Mouse (Mus musculus) hematopoietic stem cell, adult 5-6 weeks (primary cell): Measurements from ENCODE around the gene Lpp. TPM values are rescaled to one million over a fixed set of nuclear protein-coding genes. Genes with fewer than 3 reads are reported as not detected.

Experiments
- ATAC-seq, 2 experiments: fragments of 125-278 bp in 1 of 2; replicated peaks in 1 of 2; 2 replicates each; pipeline ENCODE4 v1.8.0; 2016 to 2017; ENCODE audit warnings: inconsistent platforms in 2 of 2, mild to moderate bottlenecking in 2 of 2, moderate number of reproducible peaks in 2 of 2, low read depth in 1 of 2, moderate TSS enrichment in 1 of 2; ENCODE audit not compliant: low FRiP score in 2 of 2, poor library complexity in 2 of 2, severe bottlenecking in 2 of 2, insufficient read depth in 1 of 2, low TSS enrichment in 1 of 2
- total RNA-seq: library from RNA; stranded (forward); fragments of 172-1452, 232-1000 nt; gene quantifications from 2 replicates; pipeline ENCODE4 v1.2.3, GENCODE M21; 2017

The Lpp gene
- total RNA-seq, 1 experiment from 2014 or later: 10.6 TPM

DNA sequence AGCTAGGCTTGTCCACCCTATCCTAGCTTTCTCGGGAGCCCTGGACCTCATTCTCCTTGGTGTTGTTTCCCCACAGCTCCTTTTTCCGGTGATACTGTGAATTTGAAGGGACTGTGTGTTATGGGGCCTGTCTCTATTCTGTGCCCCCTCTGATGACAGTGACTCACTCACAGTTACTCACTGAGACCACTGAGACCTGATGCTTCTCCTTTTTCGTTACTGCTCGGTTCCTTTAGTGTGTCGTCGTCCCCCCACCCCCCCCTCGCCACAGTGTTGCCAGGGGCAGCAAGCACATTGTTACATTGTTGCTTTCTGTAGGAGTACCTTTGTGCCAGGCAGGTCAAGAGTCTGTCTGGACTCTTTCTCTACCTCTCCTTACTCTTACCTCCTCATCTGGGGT is 206.5 kb downstream of the Lpp start:
- peak; percentile 51 to 67; a peak in 3 of 4 replicates for ATAC-seq

DNA sequence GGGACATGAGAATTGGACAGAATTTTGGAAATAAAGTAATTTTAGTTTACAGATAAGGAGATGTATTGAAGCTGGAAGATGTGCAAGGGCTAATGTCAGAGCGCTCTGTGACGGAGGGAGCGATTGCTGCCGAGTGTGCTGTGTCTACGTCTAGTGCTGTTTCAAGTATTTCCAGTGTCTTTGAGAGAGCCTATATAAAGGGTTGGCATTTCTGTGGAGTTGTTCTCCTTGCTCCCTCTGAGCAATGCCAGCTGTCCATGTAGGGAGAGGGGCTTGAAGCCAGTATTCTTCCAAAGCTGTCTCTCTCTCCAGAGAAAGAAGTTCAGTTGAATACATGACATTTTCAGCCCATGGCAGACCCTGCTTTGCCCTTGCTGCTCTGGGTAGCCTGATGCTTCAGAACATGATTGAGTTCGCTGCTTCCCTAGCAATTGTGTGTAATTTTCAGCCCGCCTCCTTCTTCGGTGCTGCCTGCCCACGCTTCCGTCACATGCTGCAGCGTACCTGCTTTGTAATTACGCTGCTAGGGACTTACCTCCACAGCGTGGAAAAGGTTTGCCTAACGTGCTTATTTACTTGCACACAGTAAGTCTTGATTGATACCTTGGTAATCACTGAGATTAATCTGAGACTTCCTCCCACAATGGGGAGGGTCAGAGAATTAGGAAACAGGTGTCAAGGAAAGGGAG is 207.1 kb downstream of the Lpp start:
- ATAC-seq: no peak

DNA sequence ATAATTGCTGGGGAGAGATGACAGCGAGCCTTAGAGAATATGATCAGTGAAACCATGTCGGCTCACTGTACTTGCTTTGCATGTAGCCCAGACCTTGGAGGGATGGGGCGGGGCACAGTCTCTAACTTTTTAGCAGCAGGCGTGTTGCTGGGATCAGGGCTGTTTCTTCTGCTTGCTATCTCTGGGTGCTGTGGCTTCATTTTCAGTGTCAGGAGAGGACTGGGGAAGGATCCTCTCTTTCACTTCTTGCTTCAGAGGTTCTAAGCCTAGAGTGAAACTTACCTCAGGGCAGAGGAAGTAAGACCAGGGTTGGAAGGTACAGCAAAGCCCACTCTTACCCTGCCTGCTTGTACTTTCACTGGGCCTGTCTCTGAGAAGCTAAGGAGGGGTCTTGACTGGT is 210.0 kb downstream of the Lpp start:
- no peak for ATAC-seq

DNA sequence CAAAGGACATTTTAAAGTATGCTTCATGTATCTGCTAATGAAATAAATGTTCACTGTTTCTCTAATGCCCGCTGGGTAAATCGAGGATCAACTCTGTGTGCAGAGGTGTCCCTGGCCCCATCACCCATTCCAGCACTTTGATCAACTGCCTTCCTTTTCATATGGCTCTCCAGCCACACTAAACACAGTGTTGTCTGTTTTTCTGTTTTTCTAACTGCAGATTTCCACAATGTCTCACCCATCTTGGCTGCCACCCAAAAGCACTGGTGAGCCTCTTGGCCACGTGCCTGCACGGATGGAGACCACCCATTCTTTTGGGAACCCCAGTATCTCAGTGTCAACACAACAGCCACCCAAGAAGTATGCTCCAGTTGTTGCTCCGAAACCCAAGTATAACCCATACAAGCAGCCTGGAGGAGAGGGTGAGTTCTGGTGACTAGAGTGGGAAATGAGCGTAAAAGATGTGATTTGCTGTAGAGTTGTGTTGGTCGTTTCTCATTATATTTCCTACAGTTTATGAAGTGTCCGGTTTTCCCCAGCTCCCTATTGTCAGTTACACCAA is 214.7 kb downstream of the Lpp start:
- no peak for ATAC-seq

DNA sequence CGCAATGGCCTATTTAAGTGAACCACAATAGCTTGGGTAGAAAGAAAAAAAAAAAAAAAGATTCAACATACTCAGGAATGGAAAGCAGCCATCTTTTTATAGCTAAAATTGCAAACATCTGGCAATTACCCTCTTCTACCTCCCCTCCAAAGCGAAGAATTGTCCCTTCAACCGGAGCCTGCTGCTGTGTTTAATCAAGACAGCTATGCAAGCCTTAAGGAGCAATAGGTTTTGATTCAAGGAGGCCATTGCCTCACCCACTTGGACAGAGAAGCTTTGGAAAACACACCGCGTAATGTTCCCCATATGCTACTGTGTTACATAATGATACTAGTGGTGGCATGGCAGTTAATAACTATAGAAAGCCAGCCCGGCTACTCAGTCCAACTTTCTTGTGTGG is 226.2 kb downstream of the Lpp start:
- no peak for ATAC-seq

DNA sequence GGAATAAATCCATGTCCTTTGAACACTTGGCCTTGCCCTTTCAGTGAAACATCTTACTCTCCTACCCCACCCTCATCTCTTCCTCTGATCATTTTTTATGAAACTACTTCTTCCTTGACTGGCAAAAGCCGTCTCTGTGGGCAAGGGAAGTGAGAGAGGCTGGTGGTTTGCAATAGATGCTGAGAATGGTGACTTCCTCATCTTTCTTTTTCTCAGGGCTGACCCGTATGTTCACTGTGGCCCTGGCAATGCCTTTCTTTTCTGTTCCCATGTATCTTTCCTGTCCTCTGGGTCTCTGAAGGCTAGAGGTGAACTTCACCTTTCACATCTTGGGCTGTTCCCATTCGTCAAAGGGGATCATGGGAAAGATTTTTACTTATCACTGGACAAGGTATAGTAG is 226.7 kb downstream of the Lpp start:
- peak; percentile 75; a peak in 2 of 4 replicates for ATAC-seq

DNA sequence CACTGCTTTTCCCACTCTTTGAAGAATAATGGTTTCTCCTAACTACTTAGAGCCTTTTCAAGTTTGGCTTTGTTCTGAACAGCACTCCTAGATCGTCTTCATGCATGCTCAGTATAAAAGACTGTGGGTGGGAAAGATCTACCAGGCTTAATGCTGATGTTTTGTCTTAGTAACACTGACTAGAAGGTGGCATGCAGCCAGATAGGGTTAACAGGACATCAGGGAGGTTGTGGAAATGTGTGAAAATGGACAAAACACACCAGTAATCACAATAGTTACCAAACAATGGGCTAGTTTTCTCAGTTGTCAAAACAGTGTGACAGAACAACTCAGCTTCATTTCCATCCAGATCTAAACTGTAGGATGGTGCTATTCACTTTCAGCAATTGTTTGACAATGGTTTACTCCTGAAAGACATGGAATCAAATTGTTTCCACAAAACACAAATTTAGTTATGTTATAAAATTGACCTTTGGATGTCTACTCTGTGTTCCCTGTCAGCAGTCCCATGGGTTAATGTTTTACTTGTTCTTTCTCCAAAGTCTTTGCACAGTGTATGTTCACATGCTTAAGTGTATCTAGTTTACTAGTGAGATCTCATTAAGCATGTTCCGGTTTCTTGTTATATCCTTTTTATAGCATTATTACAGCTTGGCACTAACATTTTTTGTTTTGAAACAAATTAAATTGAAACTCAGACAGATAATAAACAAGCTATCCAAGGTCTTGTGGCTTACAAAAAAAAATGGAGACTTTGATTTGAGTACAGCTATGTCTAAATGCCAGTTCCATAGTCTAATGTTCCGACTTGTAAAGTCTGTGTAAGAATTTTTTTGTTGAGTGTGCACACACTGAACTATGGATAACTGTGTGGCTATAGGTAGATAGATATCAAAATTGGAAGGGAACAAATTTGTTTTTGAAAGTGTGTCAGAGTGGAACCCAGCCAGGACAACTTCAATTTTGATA is 229.2 kb downstream of the Lpp start:
- ATAC-seq: no peak

DNA sequence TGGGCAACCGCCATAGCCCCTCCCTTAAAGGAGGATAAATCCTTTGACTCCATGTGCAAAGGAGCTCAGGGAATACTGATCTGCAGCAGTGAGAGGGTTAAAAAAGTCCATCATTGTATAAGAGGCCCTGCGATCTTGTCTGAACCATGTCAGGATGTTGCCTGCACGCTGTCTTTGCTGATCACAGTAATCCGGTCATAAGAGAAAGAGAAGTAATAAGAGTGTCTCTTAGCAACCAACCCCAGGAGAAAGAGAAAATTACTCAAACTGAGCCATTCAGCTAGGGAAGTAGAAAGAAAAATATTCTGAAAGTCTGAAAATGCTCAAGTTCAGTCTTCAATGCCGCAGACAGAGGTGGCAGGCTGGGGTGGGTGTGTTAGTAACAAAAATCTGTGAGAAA is 231.0 kb downstream of the Lpp start:
- ATAC-seq: peak; percentile 23 to 45; a peak in 2 of 4 replicates

DNA sequence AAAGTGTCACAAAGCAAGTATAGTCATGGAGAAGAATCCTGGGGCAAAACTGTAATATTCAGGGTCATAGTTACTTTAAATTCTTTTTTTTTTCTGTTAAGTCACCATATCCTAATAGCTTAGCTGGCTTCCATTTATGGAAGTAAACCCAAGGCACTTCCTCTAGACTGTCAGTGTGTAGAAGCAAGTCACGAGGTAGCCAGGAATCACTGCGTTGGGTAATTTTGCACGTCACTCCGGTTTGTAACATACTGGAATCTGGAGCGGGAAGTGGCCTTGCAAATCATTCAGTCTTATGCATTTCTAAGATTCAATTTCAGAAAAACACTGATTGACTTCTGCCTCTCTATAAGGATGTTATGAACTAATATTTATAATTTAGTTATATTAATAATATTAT is 232.3 kb downstream of the Lpp start:
- no peak; a peak in 1 of 4 replicates for ATAC-seq

DNA sequence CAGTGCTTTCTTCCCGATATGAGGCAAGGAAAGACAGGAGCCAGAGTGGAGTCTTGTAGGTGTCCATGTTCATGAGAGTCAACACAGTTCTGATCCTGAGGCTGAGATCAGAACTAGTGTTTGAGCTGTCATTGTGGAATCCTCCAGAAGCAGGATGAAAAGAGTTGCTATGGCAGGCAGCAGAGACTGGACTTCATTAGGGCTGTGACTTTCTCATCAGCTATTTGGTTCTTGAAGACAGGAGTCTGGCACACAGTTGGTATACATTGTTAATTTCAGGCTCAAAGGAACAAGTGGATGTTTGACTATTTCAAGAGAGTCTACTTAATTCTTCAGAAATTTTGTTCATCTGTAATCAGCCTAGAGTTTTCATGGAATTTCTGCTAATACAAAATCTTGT is 235.5 kb downstream of the Lpp start:
- no peak for ATAC-seq

DNA sequence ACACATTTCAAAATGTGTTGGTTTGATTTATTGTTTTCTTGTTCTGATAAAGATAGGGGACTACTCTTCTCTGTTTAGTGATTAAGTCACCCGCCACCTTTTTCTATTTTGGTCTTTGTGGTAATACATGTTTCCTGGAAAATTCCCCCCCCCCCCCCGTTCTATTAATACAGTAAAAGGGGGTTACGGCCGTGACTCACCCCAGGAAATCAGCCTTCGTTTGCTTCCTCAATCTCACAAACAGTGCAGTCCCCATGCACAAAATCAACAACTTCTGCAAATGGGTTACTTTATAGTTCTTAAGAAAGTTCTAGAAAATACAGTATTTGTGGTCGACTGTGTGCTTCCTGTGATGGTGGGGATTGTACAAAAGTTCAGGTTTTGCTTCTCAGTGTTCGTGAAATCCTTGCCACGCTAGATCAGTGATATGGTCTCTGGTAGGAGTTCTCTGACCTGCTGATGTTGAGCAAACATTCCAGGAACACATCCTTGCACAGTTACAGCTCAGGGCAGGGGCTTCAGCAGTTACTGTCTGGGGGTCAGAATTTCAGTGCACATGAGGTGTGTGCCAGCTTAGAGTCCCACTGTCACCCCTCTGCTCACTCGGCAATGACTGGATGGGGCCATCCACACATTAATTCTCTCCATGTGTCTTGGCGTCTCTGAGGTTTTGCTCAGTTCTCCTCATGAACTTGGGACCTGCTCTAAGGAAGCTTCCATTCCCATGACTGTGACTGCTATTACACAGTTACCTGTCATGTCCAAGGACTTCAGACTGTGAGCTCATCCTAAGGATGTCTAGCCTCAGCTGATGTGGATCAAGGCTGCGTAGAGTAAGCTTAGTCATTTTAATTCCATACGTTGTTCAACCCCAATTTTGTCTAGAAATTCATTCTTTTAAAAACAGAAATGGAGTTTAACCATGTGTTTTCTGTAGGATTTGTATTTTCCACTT is 236.2 kb downstream of the Lpp start:
- ATAC-seq: peak; percentile 88

DNA sequence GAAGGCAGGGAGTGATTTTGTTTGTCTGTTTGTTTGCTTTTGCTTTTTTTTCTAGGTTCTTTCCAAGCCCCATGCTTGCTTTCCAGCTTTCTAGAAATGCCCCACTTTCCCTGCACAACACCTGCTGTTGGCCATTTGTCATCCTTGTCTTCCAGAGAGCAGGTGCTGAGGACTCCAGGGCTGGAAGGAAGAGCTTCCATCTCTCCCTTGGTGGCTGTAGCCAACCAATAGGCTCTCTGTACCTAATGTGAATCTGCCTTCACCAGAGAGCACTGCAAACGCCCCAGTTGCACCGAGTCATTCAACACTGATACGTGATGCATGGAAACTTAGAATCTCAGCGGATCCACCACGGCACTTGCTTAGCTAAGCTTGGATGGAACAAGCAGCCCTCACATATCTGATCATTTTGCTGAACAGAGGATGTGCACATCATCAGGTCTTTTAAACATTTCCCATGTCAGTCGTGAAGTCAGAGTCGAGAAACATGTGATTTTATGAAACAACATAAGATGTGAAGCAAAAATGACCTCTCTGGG is 242.1 kb downstream of the Lpp start:
- no peak for ATAC-seq

DNA sequence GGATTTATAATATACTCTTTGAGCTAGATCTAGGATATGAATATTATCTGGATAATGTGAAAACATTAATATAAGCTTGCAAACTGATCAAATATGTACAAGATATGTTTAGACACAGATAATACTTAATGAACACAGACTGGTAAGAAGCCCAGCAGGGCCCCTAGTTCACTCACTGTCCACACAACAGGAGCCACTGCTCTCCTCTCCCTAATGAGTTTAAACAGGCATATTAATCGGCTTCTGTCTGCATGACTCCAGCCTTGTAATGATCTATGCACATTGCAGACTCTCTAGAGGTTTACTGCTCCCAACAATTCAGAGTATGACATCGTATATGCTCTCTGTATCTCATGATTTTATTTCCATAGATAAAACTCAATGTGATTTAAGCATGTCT is 243.6 kb downstream of the Lpp start:
- ATAC-seq: no peak

DNA sequence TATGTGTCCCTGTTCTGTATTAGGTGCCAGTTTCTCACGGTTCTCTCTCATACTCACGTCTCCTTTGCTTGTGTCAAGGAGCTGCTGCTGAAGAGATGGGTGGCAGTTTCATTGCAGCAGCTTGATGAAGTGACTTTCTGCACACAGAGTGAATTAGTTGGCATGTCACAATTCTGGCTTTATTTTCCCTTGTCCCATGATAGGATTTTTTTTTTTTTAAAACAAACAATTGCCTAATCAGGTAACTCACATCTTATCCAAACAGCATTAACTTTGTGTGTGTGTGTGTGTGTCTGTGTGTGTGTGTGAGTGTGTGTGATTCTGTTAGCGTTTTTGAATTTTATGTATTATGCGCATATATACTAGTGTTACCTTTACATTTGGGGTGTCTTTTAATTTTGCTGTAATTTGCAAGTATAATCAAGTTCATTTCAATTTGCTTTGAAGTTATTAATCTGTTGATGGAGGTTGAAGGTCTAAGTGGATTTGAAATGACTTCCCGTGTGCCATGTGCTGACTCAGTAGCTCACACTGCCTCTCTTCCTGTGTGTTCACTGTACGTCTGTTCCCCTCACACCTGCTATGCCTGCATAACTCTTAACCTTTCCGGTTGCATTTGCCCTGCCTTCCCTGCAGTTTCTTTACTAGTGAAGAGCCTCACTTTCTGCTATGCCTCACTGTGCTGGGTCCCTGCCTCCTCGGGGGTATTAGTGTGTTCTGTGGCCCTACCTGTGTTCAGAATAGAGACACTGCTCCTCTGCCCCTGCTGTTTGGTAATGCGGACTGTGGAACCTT is 247.9 kb downstream of the Lpp start:
- ATAC-seq: no peak

DNA sequence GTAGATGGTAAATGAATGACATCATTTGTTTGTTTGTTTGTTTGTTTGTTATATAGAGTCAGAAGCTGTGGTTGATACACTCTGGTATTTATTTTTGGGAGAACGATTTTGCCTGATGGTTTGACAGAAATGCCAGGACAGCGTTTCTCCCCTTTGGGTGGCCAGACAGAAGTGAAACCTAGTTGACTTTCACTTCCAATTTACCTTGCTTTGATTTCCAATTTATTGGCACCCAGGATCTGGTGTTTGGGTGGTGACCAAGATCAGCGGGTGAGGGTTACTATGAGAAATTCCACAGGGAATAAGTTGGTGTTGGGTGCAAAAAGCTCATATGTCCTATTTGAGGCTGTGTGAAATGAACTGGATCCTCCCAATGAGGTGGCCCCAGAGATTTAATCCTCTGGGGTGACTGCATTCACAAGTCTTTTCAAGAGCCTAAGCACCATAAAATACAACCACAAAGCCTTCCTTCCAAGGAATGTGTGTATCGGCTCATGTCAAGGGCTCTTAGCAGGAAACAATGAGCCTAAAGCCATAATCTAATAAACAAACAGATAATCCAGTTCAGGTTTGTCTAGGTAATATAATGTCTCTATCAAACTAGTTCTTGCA is 249.8 kb downstream of the Lpp start:
- no peak for ATAC-seq

DNA sequence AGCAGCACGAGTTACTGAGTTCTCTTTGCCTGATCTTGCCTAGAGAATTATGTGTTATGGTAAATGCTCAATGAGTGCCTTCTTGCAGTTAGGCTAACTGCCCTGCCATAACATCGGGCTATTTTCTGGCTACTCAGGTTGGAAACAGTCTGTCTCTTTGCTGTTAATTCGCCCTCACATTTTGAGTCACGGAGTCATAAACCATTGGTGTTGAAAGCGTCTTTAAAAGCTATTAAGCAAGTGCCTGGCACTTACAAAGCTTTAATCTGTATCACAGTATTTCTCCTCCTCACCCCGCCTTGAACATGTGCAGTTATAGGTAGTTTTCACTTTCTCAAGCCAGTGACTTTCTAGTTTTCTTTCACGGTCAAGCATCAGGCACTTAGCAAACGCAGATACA is 250.8 kb downstream of the Lpp start:
- no peak for ATAC-seq
